Mouse (Mus musculus) right cerebral cortex, postnatal 25 days (tissue): Measurements from ENCODE around the gene Hbb-y.
"Not testable (repeated sequence)": the region's sequence is repeated elsewhere in the genome, so short reads cannot be mapped to it uniquely, and the experiment has no call there.

Source experiments
- DNase-seq: peaks from one replicate; pipeline ENCODE4 v3.0.0; 2022

Hbb-y gene

GRCm38 (mm10) chr7:103853090-103853489 is at the start of gene Hbb-y:
Hbb-y (minus strand) TSS chr7:103853216.
- no peak for DNase-seq

GRCm38 (mm10) chr7:103894385-103894784 is 41.4 kb upstream of the Hbb-y start, which contains the start of gene Olfr64:
Olfr64 (minus strand) TSS chr7:103894485.
- DNase-seq, result no peak

GRCm38 (mm10) chr7:103886152-103886551 is 33.1 kb upstream of the Hbb-y start, which contains the start of gene Olfr66:
Olfr66 (minus strand) TSS chr7:103886252.
- DNase-seq, result no peak

- no peak for DNase-seq
Observed at GRCm38 (mm10) chr7:103877093-103877492, 24.1 kb upstream of the Hbb-y start.

GRCm38 (mm10) chr7:103874451-103874850 is 21.4 kb upstream of the Hbb-y start:
- DNase-seq, result no peak

- DNase-seq, result no peak
Observed at GRCm38 (mm10) chr7:103873064-103873463, 20.0 kb upstream of the Hbb-y start.

- no peak for DNase-seq
Observed at GRCm38 (mm10) chr7:103870667-103871066, 17.7 kb upstream of the Hbb-y start.

GRCm38 (mm10) chr7:103865716-103866115 is 12.7 kb upstream of the Hbb-y start:
- DNase-seq, result no peak

GRCm38 (mm10) chr7:103861531-103861930 is 8.5 kb upstream of the Hbb-y start:
- DNase-seq, result no peak

GRCm38 (mm10) chr7:103860855-103861254 is 7.8 kb upstream of the Hbb-y start:
- no peak for DNase-seq

GRCm38 (mm10) chr7:103859076-103859475 is 6.1 kb upstream of the Hbb-y start:
- DNase-seq, result no peak

- DNase-seq, result no peak
Observed at GRCm38 (mm10) chr7:103854669-103855068, 1.7 kb upstream of the Hbb-y start.

- DNase-seq, result no peak
Observed at GRCm38 (mm10) chr7:103844525-103845325, 8.3 kb downstream of the Hbb-y start.

- no peak for DNase-seq
Observed at GRCm38 (mm10) chr7:103843034-103843433, 10.0 kb downstream of the Hbb-y start, which contains the start of gene Hbb-bh1. Hbb-bh1 (minus strand) TSS chr7:103843164.

GRCm38 (mm10) chr7:103840268-103840667 is 12.7 kb downstream of the Hbb-y start, which contains the start of gene Hbb-bh2:
Hbb-bh2 (minus strand) TSS chr7:103840520.
- no peak for DNase-seq

GRCm38 (mm10) chr7:103827808-103828207 is 25.2 kb downstream of the Hbb-y start, which contains the start of gene Hbb-bs:
Hbb-bs (minus strand) TSS chr7:103828096.
- no peak for DNase-seq

- not testable (repeated sequence) for DNase-seq
Observed at GRCm38 (mm10) chr7:103827139-103827538, 25.9 kb downstream of the Hbb-y start.

GRCm38 (mm10) chr7:103826255-103826887 is 26.6 kb downstream of the Hbb-y start:
- no peak for DNase-seq

GRCm38 (mm10) chr7:103825536-103826254 is 27.3 kb downstream of the Hbb-y start:
- no peak for DNase-seq

GRCm38 (mm10) chr7:103824597-103824996 is 28.4 kb downstream of the Hbb-y start:
- no peak for DNase-seq

GRCm38 (mm10) chr7:103815085-103815484 is 37.9 kb downstream of the Hbb-y start:
- not testable (repeated sequence) for DNase-seq

GRCm38 (mm10) chr7:103813766-103814165 is 39.2 kb downstream of the Hbb-y start, which contains the start of gene Hbb-bt:
Hbb-bt (minus strand) TSS chr7:103813996.
- no peak for DNase-seq

GRCm38 (mm10) chr7:103813152-103813551 is 39.9 kb downstream of the Hbb-y start:
- not testable (repeated sequence) for DNase-seq
